Mouse (Mus musculus) hindbrain, embryonic 11.5 days (tissue): ENCODE results near the gene Ctss. TPM values are rescaled to one million over a fixed set of nuclear protein-coding genes. Genes with fewer than 3 reads are reported as not detected.

Source experiments
- ATAC-seq: fragments of 200-750 bp; cut with Nextera tagmentation; 2 replicates; pipeline ENCODE4 v1.8.0; 2017; ENCODE audit warnings: mild to moderate bottlenecking, moderate TSS enrichment, moderate library complexity; ENCODE audit not compliant: low FRiP score
- DNase-seq: peaks from one replicate; pipeline ENCODE4 v3.0.0-alpha.2; 2015; ENCODE audit warnings: low spot score
- H3K27ac ChIP-seq: fragments of 300-500 bp; sonication (generic); 2 replicates; pipeline ENCODE4 v1.5.1; 2014; ENCODE audit warnings: mild to moderate bottlenecking, low read depth, low read length
- H3K27me3 ChIP-seq: fragments of 300-500 bp; sonication (generic); 2 replicates; pipeline ENCODE4 v1.6.1; 2014; ENCODE audit warnings: mild to moderate bottlenecking, low read length, moderate library complexity, mixed read lengths; ENCODE audit not compliant: control insufficient read depth, insufficient read depth
- H3K36me3 ChIP-seq: fragments of 300-500 bp; sonication (generic); 2 replicates; pipeline ENCODE4 v1.6.1; 2014; ENCODE audit warnings: mild to moderate bottlenecking, low read length, moderate library complexity, mixed read lengths; ENCODE audit not compliant: control insufficient read depth, insufficient read depth
- H3K4me1 ChIP-seq: fragments of 300-500 bp; sonication (generic); replicated peaks from 2 replicates; pipeline ENCODE4 v1.6.1; 2014; ENCODE audit warnings: low read length, mixed read lengths; ENCODE audit not compliant: control insufficient read depth, insufficient read depth
- H3K4me2 ChIP-seq: fragments of 300-500 bp; sonication (generic); replicated peaks from 2 replicates; pipeline ENCODE4 v1.6.1; 2014; ENCODE audit warnings: mild to moderate bottlenecking, low read depth, low read length
- H3K4me3 ChIP-seq: fragments of 300-500 bp; sonication (generic); 2 replicates; pipeline ENCODE4 v1.5.1; 2014; ENCODE audit warnings: low read depth, low read length
- H3K9ac ChIP-seq: fragments of 300-500 bp; sonication (generic); 2 replicates; pipeline ENCODE4 v1.6.1; 2014; ENCODE audit warnings: low read depth, low read length
- H3K9me3 ChIP-seq: fragments of 300-500 bp; sonication (generic); 2 replicates; pipeline ENCODE4 v1.6.1; 2016; ENCODE audit warnings: low read length; ENCODE audit not compliant: control insufficient read depth
- WGBS: fragments of 180-500 bp; shearing (Covaris S2); extraction: QIAGEN DNeasy Blood & Tissue Kit; methylation state at CpG from one replicate; pipeline ENCODE4 v1.1.7; 2014; 5-methylcytosine and 5-hydroxymethylcytosine counted together
- polyA plus RNA-seq: library from polyadenylated mRNA; unstranded; fragments of >200 nt; fragmentation: Nextera tagmentation; extraction: Ambion mirVana; gene quantifications from 2 replicates; pipeline ENCODE4 v1.2.1, GENCODE M21; 2014

Gene Ctss
- polyA plus RNA-seq, 1 experiment from 2014 or later, result 12.3 TPM

GRCm38 (mm10) chr3:95523662-95524061 is 2.9 kb upstream of the Ctss start:
- no peak for ATAC-seq
- H3K9me3 ChIP-seq, result no peaks in the 10 kb centered on the region
- no peak overlapping the region for H3K27ac ChIP-seq
- H3K36me3 ChIP-seq, result no peaks in the 10 kb centered on the region
- H3K9ac ChIP-seq, result no peak overlapping the region
- no peaks in the 10 kb centered on the region for H3K4me1 ChIP-seq
- H3K4me3 ChIP-seq, result no peak overlapping the region
- H3K27me3 ChIP-seq, result no peaks in the 10 kb centered on the region
- no peak overlapping the region for H3K4me2 ChIP-seq
- DNase-seq, result no peak
- WGBS, result 77% methylated on average over 3 of the region's 3 CpGs

DNA sequence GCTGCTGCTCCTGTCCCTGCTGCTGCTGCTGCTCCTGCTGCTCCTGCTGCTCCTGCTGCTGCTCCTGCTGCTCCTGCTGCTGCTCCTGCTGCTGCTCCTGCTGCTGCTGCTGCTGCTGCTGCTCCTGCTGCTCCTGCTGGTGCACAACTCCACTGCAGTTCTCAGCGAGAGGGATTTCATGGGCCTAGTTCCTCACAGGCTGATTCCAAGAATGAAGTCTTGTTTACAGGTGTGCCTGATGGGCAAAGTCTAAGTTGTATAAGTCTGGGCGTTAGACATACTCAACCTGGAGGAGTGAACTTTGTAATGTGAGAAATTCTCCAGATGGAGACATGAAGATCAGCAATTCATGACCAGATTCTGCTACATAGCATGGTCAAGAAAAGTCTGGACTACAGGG is 1.9 kb upstream of the Ctss start:
- Histone ChIP-seq H3K27me3 (no peaks in the 10 kb centered on the region), H3K4me1 (no peaks in the 10 kb centered on the region), H3K9ac (no peak overlapping the region), H3K9me3 (no peaks in the 10 kb centered on the region), H3K4me3 (no peak overlapping the region), H3K27ac (no peak overlapping the region), H3K36me3 (no peaks in the 10 kb centered on the region), H3K4me2 (no peak overlapping the region)
- WGBS, result 68% methylated on average over 2 of the region's 2 CpGs
- ATAC-seq, result no peak
- no peak for DNase-seq

DNA sequence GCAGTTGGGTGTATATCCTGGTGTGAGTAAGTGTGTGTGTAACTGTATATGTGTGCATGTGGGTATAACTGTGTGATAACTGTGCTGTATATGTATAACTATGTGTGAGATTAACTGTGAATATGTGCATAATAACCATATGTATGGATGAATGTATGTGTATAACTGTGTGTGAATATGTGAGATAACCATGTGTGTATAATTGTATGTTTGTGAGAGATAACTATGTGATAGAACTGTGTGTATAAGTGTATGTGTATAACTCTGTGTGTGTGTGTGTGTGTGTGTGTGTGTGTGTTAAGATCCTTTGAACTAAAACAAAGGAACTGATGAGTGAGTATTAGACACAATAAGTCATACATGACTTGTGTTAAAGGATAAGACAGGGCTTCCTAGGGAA is 475 bp upstream of the Ctss start:
- Histone ChIP-seq H3K9me3 (no peaks in the 10 kb centered on the region), H3K9ac (no peak overlapping the region), H3K36me3 (no peaks in the 10 kb centered on the region), H3K4me2 (no peak overlapping the region), H3K4me3 (no peak overlapping the region), H3K27me3 (no peaks in the 10 kb centered on the region), H3K27ac (no peak overlapping the region), H3K4me1 (no peaks in the 10 kb centered on the region)
- DNase-seq (no peak), ATAC-seq (no peak)

- no peak for DNase-seq
- no peak overlapping the region for H3K9ac ChIP-seq
- no peaks in the 10 kb centered on the region for H3K27me3 ChIP-seq
- no peak overlapping the region for H3K27ac ChIP-seq
- H3K9me3 ChIP-seq, result no peaks in the 10 kb centered on the region
- no peaks in the 10 kb centered on the region for H3K36me3 ChIP-seq
- no peak overlapping the region for H3K4me3 ChIP-seq
- no peak overlapping the region for H3K4me2 ChIP-seq
- no peaks in the 10 kb centered on the region for H3K4me1 ChIP-seq
- 89% methylated on average over 6 of the region's 6 CpGs for WGBS
- ATAC-seq, result no peak
Observed at GRCm38 (mm10) chr3:95529814-95530213, 3.2 kb downstream of the Ctss start.

GRCm38 (mm10) chr3:95531025-95531424 is 4.4 kb downstream of the Ctss start:
- no peak overlapping the region for H3K4me2 ChIP-seq
- DNase-seq, result no peak
- no peak overlapping the region for H3K27ac ChIP-seq
- WGBS, result 96% methylated on average over 1 of the region's 1 CpGs
- H3K4me3 ChIP-seq, result no peak overlapping the region
- no peak overlapping the region for H3K9ac ChIP-seq
- ATAC-seq, result no peak
- no peaks in the 10 kb centered on the region for H3K27me3 ChIP-seq
- no peaks in the 10 kb centered on the region for H3K4me1 ChIP-seq
- no peaks in the 10 kb centered on the region for H3K36me3 ChIP-seq
- H3K9me3 ChIP-seq, result no peaks in the 10 kb centered on the region

DNA sequence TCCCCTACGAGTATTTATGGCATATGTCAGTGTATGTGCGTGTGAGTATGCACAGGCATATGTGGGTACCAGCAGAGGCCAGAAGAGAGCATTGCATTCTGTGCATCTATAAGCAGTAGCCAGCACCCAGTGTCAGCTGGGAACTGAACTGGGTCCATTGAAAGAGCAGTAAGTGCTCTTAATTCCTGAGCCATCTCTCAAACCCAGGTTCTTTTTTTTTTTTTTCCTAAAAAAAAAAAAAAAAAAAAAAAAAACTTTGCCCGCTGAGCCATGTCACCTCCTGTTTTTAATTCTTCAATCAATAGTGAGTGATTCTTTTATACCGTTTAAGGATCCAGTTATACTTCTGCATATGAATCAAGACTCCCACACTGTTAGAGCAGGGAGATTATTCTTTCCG is 6.8 kb downstream of the Ctss start:
- ATAC-seq, result no peak

DNA sequence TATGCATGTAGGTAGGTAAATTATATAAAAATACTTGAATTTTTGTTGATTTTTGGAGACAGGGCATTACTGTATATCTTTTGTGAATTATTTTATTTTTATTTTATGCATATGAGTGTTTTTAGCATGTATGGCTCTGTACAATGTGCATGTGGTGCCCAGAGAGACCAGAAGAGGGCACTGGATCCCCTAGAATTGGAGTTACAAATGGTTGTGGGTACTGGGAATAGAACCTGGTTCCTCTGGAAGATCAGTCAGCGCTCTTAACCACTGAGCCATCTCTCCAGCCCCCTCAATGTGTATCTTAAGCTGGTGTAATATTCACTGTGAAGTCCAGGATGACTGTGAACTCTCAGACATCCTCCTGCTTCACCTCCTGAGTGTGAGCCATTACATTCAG is 8.3 kb downstream of the Ctss start:
- no peak overlapping the region for H3K4me2 ChIP-seq
- no peak overlapping the region for H3K9ac ChIP-seq
- no peaks in the 10 kb centered on the region for H3K9me3 ChIP-seq
- H3K27ac ChIP-seq, result no peak overlapping the region
- no peak for DNase-seq
- no peak for ATAC-seq
- H3K4me1 ChIP-seq, result no peaks in the 10 kb centered on the region
- H3K27me3 ChIP-seq, result no peaks in the 10 kb centered on the region
- WGBS, result 85% methylated on average over 1 of the region's 1 CpGs
- H3K4me3 ChIP-seq, result no peak overlapping the region
- H3K36me3 ChIP-seq, result no peaks in the 10 kb centered on the region

More for the DNA sequence above, 6.8 kb downstream of the Ctss start:
- Histone ChIP-seq H3K27me3 (no peaks in the 10 kb centered on the region), H3K9me3 (no peaks in the 10 kb centered on the region), H3K4me3 (no peak overlapping the region), H3K4me1 (no peaks in the 10 kb centered on the region), H3K9ac (no peak overlapping the region), H3K4me2 (no peak overlapping the region), H3K36me3 (no peaks in the 10 kb centered on the region), H3K27ac (no peak overlapping the region)
- 91% methylated on average over 5 of the region's 5 CpGs for WGBS
- DNase-seq, result no peak

- Histone ChIP-seq H3K27ac (no peak overlapping the region), H3K9ac (no peak overlapping the region), H3K36me3 (no peaks in the 10 kb centered on the region), H3K27me3 (no peaks in the 10 kb centered on the region), H3K4me2 (no peak overlapping the region), H3K4me3 (no peak overlapping the region), H3K9me3 (no peaks in the 10 kb centered on the region), H3K4me1 (no peaks in the 10 kb centered on the region)
- ATAC-seq (no peak), DNase-seq (no peak)
- WGBS, result 90% methylated on average over 10 of the region's 10 CpGs
Observed at GRCm38 (mm10) chr3:95538936-95539335, 12.3 kb downstream of the Ctss start.

- 96% methylated on average over 4 of the region's 4 CpGs for WGBS
- H3K9me3 ChIP-seq, result no peaks in the 10 kb centered on the region
- no peak overlapping the region for H3K4me2 ChIP-seq
- no peak for DNase-seq
- no peaks in the 10 kb centered on the region for H3K4me1 ChIP-seq
- no peak overlapping the region for H3K27ac ChIP-seq
- no peaks in the 10 kb centered on the region for H3K36me3 ChIP-seq
- no peak for ATAC-seq
- no peak overlapping the region for H3K4me3 ChIP-seq
- H3K9ac ChIP-seq, result no peak overlapping the region
- no peaks in the 10 kb centered on the region for H3K27me3 ChIP-seq
Observed at GRCm38 (mm10) chr3:95539837-95540236, 13.3 kb downstream of the Ctss start.
